Mouse (Mus musculus) hindbrain, postnatal 0 days (tissue): Measurements from ENCODE around the gene Fgr. TPM values are rescaled to one million over a fixed set of nuclear protein-coding genes. Genes with fewer than 3 reads are reported as not detected.
"Not testable (repeated sequence)": the region's sequence is repeated elsewhere in the genome, so short reads cannot be mapped to it uniquely, and the experiment has no call there.

ENCODE experiments used
- ATAC-seq: fragments of 200-750 bp; cut with Nextera tagmentation; 2 replicates; pipeline ENCODE4 v1.8.0; 2017; ENCODE audit warnings: mild to moderate bottlenecking, moderate TSS enrichment, moderate library complexity
- DNase-seq: peaks from one replicate; pipeline ENCODE4 v3.0.0-alpha.2; 2015; ENCODE audit warnings: low spot score
- H3K27ac ChIP-seq: fragments of 300-500 bp; sonication (generic); 2 replicates; pipeline ENCODE4 v1.5.1; 2014; ENCODE audit warnings: mild to moderate bottlenecking
- H3K27me3 ChIP-seq: fragments of 300-500 bp; sonication (generic); 2 replicates; pipeline ENCODE4 v1.6.1; 2014; ENCODE audit warnings: low read length, mixed read lengths; ENCODE audit not compliant: insufficient read depth
- H3K36me3 ChIP-seq: fragments of 300-500 bp; sonication (generic); 2 replicates; pipeline ENCODE4 v1.6.1; 2014; ENCODE audit warnings: low read length, mixed read lengths; ENCODE audit not compliant: insufficient read depth
- H3K4me1 ChIP-seq: fragments of 300-500 bp; sonication (generic); 2 replicates; pipeline ENCODE4 v1.6.1; 2014; ENCODE audit warnings: antibody characterized with exemption, low read length, mixed read lengths; ENCODE audit not compliant: insufficient read depth
- H3K4me2 ChIP-seq: fragments of 300-500 bp; sonication (generic); 2 replicates; pipeline ENCODE4 v1.6.1; 2014; ENCODE audit warnings: low read depth, mild to moderate bottlenecking, low read length, moderate library complexity, mixed read lengths
- H3K4me3 ChIP-seq: fragments of 300-500 bp; sonication (generic); 2 replicates; pipeline ENCODE4 v1.5.1; 2014; ENCODE audit warnings: low read length
- H3K9ac ChIP-seq: fragments of 300-500 bp; sonication (generic); replicated peaks from 2 replicates; pipeline ENCODE4 v1.6.1; 2014; ENCODE audit warnings: mild to moderate bottlenecking, low read length, moderate library complexity, mixed read lengths
- H3K9me3 ChIP-seq: fragments of 300-500 bp; sonication (generic); 2 replicates; pipeline ENCODE4 v1.6.1; 2016; ENCODE audit warnings: low read length, mixed read lengths
- CTCF ChIP-seq: IDR thresholded peaks from 2 replicates; pipeline ENCODE4 v1.5.1; 2016; ENCODE audit warnings: antibody characterized with exemption, control low read depth, low read depth
- WGBS: fragments of 180-500 bp; shearing (Covaris S2); extraction: QIAGEN DNeasy Blood & Tissue Kit; methylation state at CpG from one replicate; pipeline ENCODE4 v1.1.7; 2014; 5-methylcytosine and 5-hydroxymethylcytosine counted together
- polyA plus RNA-seq: library from polyadenylated mRNA; unstranded; fragments of >200 nt; fragmentation: Nextera tagmentation; extraction: Ambion mirVana; gene quantifications from 2 replicates; pipeline ENCODE4 v1.2.1, GENCODE M21; 2015
- total RNA-seq: library from RNA; depleted of rRNA; stranded (reverse); fragments of >200 nt; gene quantifications from 2 replicates; pipeline ENCODE4 v1.2.3, GENCODE M21; 2014

Fgr gene
- total and polyA plus RNA-seq, 2 experiments from 2014 or later, result 0.19 to 0.73 TPM

DNA sequence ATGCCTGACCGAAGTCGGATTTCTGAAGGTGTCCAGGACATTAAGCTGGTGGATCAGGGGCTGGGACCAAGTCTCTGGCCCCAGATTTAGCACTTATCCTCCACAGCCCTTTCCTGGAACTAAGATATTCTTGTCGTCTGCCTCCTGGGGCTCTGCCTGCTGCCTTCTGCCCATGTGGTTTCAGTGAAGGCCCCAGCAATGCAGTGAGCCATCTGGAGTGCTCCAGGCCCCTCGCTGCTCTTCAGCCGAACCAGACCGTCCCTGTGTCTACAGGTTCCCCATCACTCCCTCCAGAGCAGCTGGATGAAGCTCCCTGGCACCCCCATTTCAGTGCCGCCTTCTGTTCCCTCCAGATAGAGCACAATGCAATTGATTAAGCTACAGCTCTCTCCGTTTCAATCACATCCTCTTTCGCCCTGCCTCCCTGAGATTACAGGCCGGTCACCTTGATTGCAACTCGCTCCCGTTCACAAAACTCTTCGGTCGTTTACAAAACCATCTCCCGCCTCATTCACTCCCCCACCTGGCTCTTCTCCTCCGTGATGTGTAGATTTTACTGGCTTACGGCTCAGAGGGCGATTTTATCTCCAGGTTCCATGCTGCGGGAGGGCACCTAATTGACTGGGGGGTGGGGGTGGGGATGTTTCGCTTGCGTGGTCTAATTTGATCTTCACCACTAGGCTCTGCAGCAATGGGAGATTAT lies 29.6 kb downstream of the Fgr start:
- H3K4me1 ChIP-seq, result no peaks in the 10 kb centered on the region

GRCm38 (mm10) chr4:133005233-133005632 lies 31.3 kb downstream of the Fgr start:
- Histone ChIP-seq H3K9ac (no peak overlapping the region), H3K4me3 (no peak overlapping the region), H3K27me3 (0 out of 2 replicates have a peak, but pooled peaks cover 4% of the 10 kb centered on the region), H3K4me1 (no peaks in the 10 kb centered on the region), H3K27ac (no peak overlapping the region), H3K4me2 (no peak overlapping the region), H3K36me3 (no peaks in the 10 kb centered on the region), H3K9me3 (no peaks in the 10 kb centered on the region)
- peak; percentile 100 for TF ChIP-seq CTCF
- ATAC-seq (peak; percentile 54), DNase-seq (peak; percentile 91)
- 8% methylated on average over 3 of the region's 3 CpGs for WGBS

More for the DNA sequence above, 29.6 kb downstream of the Fgr start:
- ATAC-seq, result peak; percentile 41; the same call in 1 of the 2 replicates
- WGBS, result 41% methylated on average over 21 of the region's 21 CpGs
- H3K27ac ChIP-seq, result peak overlapping the region; percentile 42; the same call in 1 of the 2 replicates
- DNase-seq, result peak; percentile 37
- no peak for TF ChIP-seq CTCF
- no peak overlapping the region for H3K4me2 ChIP-seq
- peak overlapping the region; percentile 21; the same call in 1 of the 2 replicates for H3K9ac ChIP-seq
- no peaks in the 10 kb centered on the region for H3K36me3 ChIP-seq
- H3K9me3 ChIP-seq, result no peaks in the 10 kb centered on the region
- H3K4me3 ChIP-seq, result no peak overlapping the region
- no peaks in the 10 kb centered on the region for H3K27me3 ChIP-seq

DNA sequence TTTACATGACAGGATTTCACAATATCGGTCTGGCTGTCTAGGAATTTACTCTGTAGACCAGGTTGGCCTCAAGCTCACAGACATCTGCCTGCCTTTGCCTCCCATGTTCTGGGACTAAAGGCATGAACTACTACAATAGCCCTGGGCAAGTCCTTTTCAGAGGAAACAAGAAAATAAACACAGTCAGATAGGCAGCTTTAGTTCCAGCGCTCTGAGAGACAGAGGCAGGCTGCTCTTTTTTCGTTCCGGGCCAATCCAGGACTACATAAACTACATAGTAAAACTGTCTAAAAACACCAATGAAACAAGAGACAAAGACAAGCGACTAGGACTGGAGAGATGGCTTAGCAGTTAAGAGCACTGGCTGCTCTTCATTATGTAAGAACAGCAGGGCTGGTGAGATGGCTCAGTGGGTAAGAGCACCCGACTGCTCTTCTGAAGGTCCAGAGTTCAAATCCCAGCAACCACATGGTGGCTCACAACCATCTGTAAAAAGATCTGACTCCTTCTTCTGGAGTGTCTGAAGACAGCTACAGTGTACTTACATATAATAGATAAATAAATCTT lies 32.1 kb downstream of the Fgr start:
- DNase-seq, H3K27me3 ChIP-seq, H3K4me3 ChIP-seq, H3K27ac ChIP-seq, H3K4me1 ChIP-seq, ATAC-seq, H3K9ac ChIP-seq, H3K36me3 ChIP-seq, H3K9me3 ChIP-seq, H3K4me2 ChIP-seq: not testable (repeated sequence)
- 61% methylated on average over 6 of the region's 6 CpGs for WGBS

DNA sequence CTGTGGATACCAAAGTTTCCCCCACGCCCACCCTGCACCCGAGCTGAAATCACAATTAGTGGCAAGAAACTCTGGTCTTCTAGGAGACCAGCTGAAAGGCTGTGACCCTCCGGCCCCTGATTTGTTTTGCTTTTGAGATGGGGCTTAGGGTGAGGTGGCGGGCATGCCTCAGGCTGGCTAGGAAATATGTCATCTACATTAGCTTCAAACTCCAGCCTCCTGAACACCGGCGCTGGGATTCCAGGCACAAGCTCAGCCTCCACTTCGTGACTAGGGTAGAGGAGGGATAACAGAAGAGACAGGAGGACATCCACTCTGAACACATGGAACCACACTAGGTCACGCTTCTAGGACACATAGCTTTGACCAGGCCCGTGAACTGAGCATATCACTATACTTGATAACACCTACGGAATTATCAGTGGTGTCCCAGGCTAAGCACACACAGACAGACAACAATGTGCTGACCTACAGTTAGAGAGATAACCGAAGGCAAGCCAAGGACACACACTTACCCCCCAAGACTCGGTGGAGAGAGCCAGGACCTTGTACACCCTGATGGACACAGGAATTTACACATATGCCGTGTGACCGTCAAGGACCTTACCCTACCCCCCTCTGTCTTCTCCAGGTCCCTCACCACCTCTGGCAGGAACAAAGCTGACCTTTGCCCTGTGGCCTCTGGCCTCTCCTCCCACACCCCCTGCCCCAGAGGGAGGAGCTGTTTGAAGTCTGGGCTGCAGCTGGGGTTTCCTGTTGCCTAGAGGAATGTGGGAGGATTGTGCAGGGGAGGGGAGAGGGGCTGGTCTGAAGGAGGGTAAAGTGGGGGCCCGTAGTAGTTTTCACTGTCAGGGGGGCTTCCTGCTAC lies 33.9 kb downstream of the Fgr start:
- no peak overlapping the region for H3K4me2 ChIP-seq
- WGBS, result 40% methylated on average over 15 of the region's 15 CpGs
- no peak overlapping the region for H3K9ac ChIP-seq
- ATAC-seq (no peak), DNase-seq (no peak)
- no peak for TF ChIP-seq CTCF
- H3K4me3 ChIP-seq, result no peak overlapping the region
- H3K4me1 ChIP-seq, result no peaks in the 10 kb centered on the region
- H3K9me3 ChIP-seq, result no peaks in the 10 kb centered on the region
- H3K27ac ChIP-seq, result no peak overlapping the region
- no peaks in the 10 kb centered on the region for H3K36me3 ChIP-seq
- H3K27me3 ChIP-seq, result 0 out of 2 replicates have a peak, but pooled peaks cover 5% of the 10 kb centered on the region

GRCm38 (mm10) chr4:133009131-133009530 lies 35.2 kb downstream of the Fgr start:
- H3K36me3 ChIP-seq, result no peaks in the 10 kb centered on the region
- DNase-seq, result peak; percentile 82
- no peak overlapping the region for H3K4me2 ChIP-seq
- no peak for ATAC-seq
- no peak overlapping the region for H3K4me3 ChIP-seq
- 0 out of 2 replicates have a peak, but pooled peaks cover 5% of the 10 kb centered on the region for H3K27me3 ChIP-seq
- no peaks in the 10 kb centered on the region for H3K9me3 ChIP-seq
- H3K9ac ChIP-seq, result no peak overlapping the region
- peak; percentile 88 for TF ChIP-seq CTCF
- H3K4me1 ChIP-seq, result peaks cover 1% of the 10 kb centered on the region; the same call in 1 of the 2 replicates
- 0% methylated on average over 4 of the region's 4 CpGs for WGBS
- no peak overlapping the region for H3K27ac ChIP-seq

GRCm38 (mm10) chr4:133009676-133010075 lies 35.8 kb downstream of the Fgr start:
- H3K4me3 ChIP-seq, result no peak overlapping the region
- H3K9ac ChIP-seq, result no peak overlapping the region
- no peak overlapping the region for H3K27ac ChIP-seq
- H3K4me1 ChIP-seq, result peaks cover 7% of the 10 kb centered on the region; the same call in 1 of the 2 replicates
- H3K36me3 ChIP-seq, result no peaks in the 10 kb centered on the region
- H3K27me3 ChIP-seq, result 0 out of 2 replicates have a peak, but pooled peaks cover 5% of the 10 kb centered on the region
- no peak for TF ChIP-seq CTCF
- WGBS, result 67% methylated on average over 5 of the region's 5 CpGs
- ATAC-seq, result no peak
- H3K4me2 ChIP-seq, result no peak overlapping the region
- DNase-seq, result no peak
- no peaks in the 10 kb centered on the region for H3K9me3 ChIP-seq
